Mouse (Mus musculus) forebrain, embryonic 11.5 days (tissue): ENCODE measurements at regions not wholly inside any gene's neighbourhood (a gene's known extent, or its start where the extent isn't known, plus 50 kb on each side); places are given as distances from the start of the nearest gene placed in this dataset.

Experiments
- ATAC-seq: fragments of 200-750 bp; cut with Nextera tagmentation; replicated peaks from 2 replicates; pipeline ENCODE4 v1.8.0; 2017; ENCODE audit warnings: moderate TSS enrichment; ENCODE audit not compliant: low FRiP score
- DNase-seq: peaks from one replicate; pipeline ENCODE4 v3.0.0-alpha.2; 2017; ENCODE audit warnings: low spot score
- H3K27ac ChIP-seq: fragments of 300-500 bp; sonication (generic); 2 replicates; pipeline ENCODE4 v1.5.1; 2014; ENCODE audit warnings: low read depth, low read length
- H3K27me3 ChIP-seq: fragments of 300-500 bp; sonication (generic); 2 replicates; pipeline ENCODE4 v1.6.1; 2014; ENCODE audit warnings: mild to moderate bottlenecking, low read length, mixed read lengths; ENCODE audit not compliant: control insufficient read depth, insufficient read depth
- H3K36me3 ChIP-seq: fragments of 300-500 bp; sonication (generic); 2 replicates; pipeline ENCODE4 v1.6.1; 2014; ENCODE audit warnings: mild to moderate bottlenecking, low read length, moderate library complexity, mixed read lengths; ENCODE audit not compliant: control insufficient read depth, insufficient read depth
- H3K4me1 ChIP-seq: fragments of 300-500 bp; sonication (generic); replicated peaks from 2 replicates; pipeline ENCODE4 v1.6.1; 2014; ENCODE audit warnings: low read length, mixed read lengths; ENCODE audit not compliant: control insufficient read depth, insufficient read depth
- H3K4me2 ChIP-seq: fragments of 300-500 bp; sonication (generic); 2 replicates; pipeline ENCODE4 v1.6.1; 2014; ENCODE audit warnings: low read depth, mild to moderate bottlenecking, low read length, moderate library complexity, mixed read lengths; ENCODE audit not compliant: severe bottlenecking
- H3K4me3 ChIP-seq: fragments of 300-500 bp; sonication (generic); 2 replicates; pipeline ENCODE4 v1.5.1; 2014; ENCODE audit warnings: low read depth, low read length
- H3K9ac ChIP-seq: fragments of 300-500 bp; sonication (generic); 2 replicates; pipeline ENCODE4 v1.6.1; 2014; ENCODE audit warnings: low read length
- H3K9me3 ChIP-seq: fragments of 300-500 bp; sonication (generic); 2 replicates; pipeline ENCODE4 v1.6.1; 2016; ENCODE audit warnings: low read length, mixed read lengths; ENCODE audit not compliant: control insufficient read depth
- WGBS: fragments of 180-500 bp; shearing (Covaris S2); extraction: QIAGEN DNeasy Blood & Tissue Kit; methylation state at CpG from one replicate; pipeline ENCODE4 v1.1.7; 2014; 5-methylcytosine and 5-hydroxymethylcytosine counted together

DNA sequence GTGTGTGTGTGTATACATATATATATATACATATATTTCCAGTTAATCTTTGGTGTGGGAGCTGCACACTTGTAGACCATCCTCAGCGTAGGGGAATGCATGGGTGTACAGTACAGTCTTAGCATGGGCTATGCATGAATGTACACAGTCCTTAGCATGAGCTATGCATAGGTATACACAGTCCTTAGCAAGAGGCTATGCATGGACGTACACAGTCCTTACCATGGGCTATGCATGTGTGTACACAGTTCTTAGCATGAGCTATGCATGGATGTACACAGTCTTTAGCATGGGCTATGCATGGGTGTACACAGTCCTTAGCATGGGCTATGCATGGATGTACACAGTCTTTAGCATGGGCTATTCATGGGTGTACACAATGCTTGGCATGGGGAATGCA, 70.5 kb downstream of the Rchy1 start:
- H3K36me3 ChIP-seq, result no peaks in the 10 kb centered on the region
- no peak overlapping the region for H3K27ac ChIP-seq
- ATAC-seq (0 out of 2 replicates have a peak, but pooled peaks have one; percentile 27), DNase-seq (no peak)
- no peak overlapping the region for H3K4me2 ChIP-seq
- H3K9me3 ChIP-seq, result no peaks in the 10 kb centered on the region
- 88% methylated on average over 2 of the region's 2 CpGs for WGBS
- no peak overlapping the region for H3K9ac ChIP-seq
- no peak overlapping the region for H3K4me3 ChIP-seq
- H3K27me3 ChIP-seq, result no peaks in the 10 kb centered on the region
- H3K4me1 ChIP-seq, result no peaks in the 10 kb centered on the region

DNA sequence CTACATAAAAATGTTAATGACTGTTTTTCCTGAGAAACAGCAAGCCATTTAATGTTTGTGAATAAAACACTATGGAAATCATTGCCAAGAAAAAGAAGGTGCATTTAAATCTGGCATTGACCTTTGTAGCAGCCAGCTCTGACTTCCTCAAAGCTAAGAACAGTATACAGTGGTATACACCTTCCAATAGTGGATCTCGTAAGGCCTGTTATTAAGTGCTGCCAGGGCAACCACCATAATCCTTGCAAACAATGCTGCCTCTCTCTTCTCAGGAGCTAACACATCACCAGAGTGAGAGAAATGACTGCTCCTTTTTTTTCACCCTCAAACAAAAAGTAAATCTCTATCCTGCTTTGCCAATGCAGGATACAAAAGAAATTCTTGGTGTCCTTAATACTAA, 81.1 kb downstream of the Rchy1 start:
- H3K9me3 ChIP-seq, result no peaks in the 10 kb centered on the region; the same call in 1 of the 2 replicates
- no peak for DNase-seq
- H3K27ac ChIP-seq, result no peak overlapping the region
- H3K4me1 ChIP-seq, result no peaks in the 10 kb centered on the region
- no peak overlapping the region for H3K4me3 ChIP-seq
- no peaks in the 10 kb centered on the region for H3K27me3 ChIP-seq
- no peaks in the 10 kb centered on the region for H3K36me3 ChIP-seq
- H3K4me2 ChIP-seq, result no peak overlapping the region
- WGBS, result 66% methylated on average over 1 of the region's 1 CpGs
- ATAC-seq, result no peak
- no peak overlapping the region for H3K9ac ChIP-seq

DNA sequence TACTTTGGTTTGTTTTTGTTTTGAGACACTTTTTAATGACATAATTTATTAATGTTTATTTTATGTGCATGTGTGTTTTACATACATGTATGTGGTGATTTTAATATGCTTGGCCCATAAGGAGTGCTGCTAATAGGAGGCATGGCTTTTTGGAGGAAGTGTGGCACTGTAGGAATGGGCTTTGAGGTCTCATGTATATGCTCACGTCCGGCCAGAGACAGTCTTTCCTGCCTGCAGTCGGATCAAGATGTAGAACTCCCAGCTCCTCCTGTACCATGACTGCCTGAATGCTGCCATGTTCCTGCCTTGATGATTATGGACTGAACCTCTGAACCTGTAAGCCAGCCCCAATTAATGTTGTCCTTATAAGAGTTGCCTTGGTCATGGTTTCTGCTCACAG, 82.6 kb downstream of the Rchy1 start:
- no peaks in the 10 kb centered on the region; the same call in 1 of the 2 replicates for H3K9me3 ChIP-seq
- DNase-seq (no peak), ATAC-seq (no peak)
- no peaks in the 10 kb centered on the region for H3K36me3 ChIP-seq
- no peak overlapping the region for H3K4me2 ChIP-seq
- no peak overlapping the region for H3K9ac ChIP-seq
- H3K27me3 ChIP-seq, result no peaks in the 10 kb centered on the region
- 96% methylated on average over 3 of the region's 3 CpGs for WGBS
- no peak overlapping the region for H3K4me3 ChIP-seq
- H3K27ac ChIP-seq, result no peak overlapping the region
- H3K4me1 ChIP-seq, result no peaks in the 10 kb centered on the region

DNA sequence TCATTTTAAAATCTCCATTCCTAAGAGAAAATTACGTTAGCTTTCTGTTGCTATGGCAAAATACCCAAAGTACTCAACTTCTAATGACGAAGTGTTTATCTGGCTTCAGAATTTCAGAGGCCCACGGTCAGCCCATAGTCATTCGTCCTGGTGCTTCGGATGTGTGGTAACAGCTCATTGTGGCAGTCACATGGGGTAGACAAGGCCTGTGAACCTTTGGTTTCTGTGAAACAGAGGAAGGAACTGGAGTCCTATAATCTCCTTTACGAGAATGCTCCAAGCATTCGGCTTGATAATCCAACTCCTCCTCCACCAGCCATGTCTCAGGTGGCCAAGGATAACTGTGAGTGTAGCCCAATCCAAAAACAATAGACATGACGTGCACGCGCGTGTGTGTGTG, 84.2 kb downstream of the Rchy1 start:
- no peaks in the 10 kb centered on the region for H3K27me3 ChIP-seq
- no peak overlapping the region for H3K4me2 ChIP-seq
- H3K4me3 ChIP-seq, result no peak overlapping the region
- H3K4me1 ChIP-seq, result no peaks in the 10 kb centered on the region
- 93% methylated on average over 11 of the region's 11 CpGs for WGBS
- DNase-seq (no peak), ATAC-seq (no peak)
- no peaks in the 10 kb centered on the region for H3K36me3 ChIP-seq
- no peaks in the 10 kb centered on the region; the same call in 1 of the 2 replicates for H3K9me3 ChIP-seq
- no peak overlapping the region for H3K9ac ChIP-seq
- H3K27ac ChIP-seq, result no peak overlapping the region

DNA sequence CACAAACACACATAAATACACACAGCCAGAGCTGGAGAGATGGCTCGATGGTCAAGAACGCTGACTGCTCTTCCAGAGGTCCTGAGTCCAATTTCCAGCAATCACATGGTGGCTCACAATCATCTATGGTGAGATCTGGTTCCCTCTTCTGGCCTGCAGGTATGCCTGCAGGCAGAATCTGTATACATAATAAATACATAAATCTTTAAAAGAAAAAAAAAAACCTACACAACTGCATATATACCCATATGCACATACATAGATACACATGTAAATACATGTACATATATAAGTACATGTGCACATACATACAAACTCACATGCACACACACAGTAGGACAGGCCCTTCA, 86.2 kb downstream of the Rchy1 start:
- no peak for ATAC-seq
- 81% methylated on average over 2 of the region's 2 CpGs for WGBS

DNA sequence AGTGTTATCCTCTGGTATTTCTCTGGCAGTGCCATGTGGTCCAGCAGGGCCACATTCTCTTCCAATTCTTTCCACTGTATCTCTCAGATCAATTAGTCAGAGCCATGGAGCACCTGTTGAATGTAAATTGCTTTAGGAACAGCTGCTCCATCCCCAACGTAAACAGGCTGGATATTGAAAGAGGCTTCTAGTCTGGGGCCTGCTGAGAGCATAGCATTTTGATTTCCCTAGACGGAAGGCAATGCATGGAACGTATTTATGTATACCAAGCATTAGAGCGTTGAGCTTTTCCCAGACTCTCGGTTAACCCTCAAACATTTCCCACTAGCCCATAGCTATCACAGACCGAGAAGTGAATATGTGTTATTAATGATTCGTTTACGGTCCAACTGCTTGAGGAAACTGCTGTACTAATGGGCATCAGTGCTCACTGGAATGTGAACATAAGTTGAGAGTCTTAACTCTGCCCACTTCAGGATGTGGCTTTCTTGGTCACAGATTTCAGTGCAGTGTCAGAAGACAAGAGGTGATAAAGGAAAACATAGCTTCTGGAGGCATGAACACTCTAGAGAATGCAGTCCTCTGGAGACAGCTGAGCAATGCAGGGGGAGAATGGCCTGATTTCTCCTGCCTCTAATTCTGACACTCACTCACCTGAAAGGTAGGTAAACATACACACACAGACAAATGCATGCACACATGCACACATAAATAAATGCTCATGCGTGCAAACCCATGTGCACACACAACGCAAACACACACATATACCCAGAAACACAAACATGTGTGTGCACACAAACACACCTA, 86.8 kb downstream of the Rchy1 start:
- H3K4me1 ChIP-seq, result no peaks in the 10 kb centered on the region
- ATAC-seq (no peak), DNase-seq (no peak)
- H3K9me3 ChIP-seq, result no peaks in the 10 kb centered on the region
- no peak overlapping the region for H3K27ac ChIP-seq
- H3K9ac ChIP-seq, result no peak overlapping the region
- H3K36me3 ChIP-seq, result no peaks in the 10 kb centered on the region
- no peak overlapping the region for H3K4me2 ChIP-seq
- H3K4me3 ChIP-seq, result no peak overlapping the region
- no peaks in the 10 kb centered on the region for H3K27me3 ChIP-seq
- 77% methylated on average over 10 of the region's 10 CpGs for WGBS

More for the DNA sequence above, 86.2 kb downstream of the Rchy1 start:
- no peaks in the 10 kb centered on the region for H3K36me3 ChIP-seq
- no peak overlapping the region for H3K4me2 ChIP-seq
- H3K27me3 ChIP-seq, result no peaks in the 10 kb centered on the region
- no peak overlapping the region for H3K4me3 ChIP-seq
- H3K9ac ChIP-seq, result no peak overlapping the region
- no peaks in the 10 kb centered on the region for H3K4me1 ChIP-seq
- no peak overlapping the region for H3K27ac ChIP-seq
- DNase-seq, result no peak
- no peaks in the 10 kb centered on the region for H3K9me3 ChIP-seq

DNA sequence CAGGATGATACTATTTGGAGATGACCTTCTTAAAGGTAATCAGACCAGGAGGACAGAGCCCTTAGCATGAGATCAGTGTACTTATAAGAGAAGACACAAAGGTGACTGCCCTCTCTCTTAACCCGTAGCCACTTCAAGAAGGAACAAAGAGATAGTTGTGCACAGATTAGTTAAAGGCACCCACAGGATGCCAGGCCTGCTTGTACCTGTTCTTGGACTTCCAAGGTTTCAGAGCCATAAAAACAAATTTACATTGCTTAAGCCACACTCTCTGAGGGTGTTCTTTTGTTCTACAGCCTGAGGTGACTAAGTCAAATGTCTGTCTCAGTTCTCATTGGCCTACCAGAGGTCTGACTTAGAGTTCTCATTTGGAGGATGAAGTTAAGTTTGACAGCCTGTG, 90.1 kb downstream of the Rchy1 start:
- DNase-seq, result no peak
- Histone ChIP-seq H3K9me3 (no peaks in the 10 kb centered on the region), H3K27me3 (no peaks in the 10 kb centered on the region), H3K4me2 (no peak overlapping the region), H3K4me3 (no peak overlapping the region), H3K27ac (no peak overlapping the region), H3K36me3 (no peaks in the 10 kb centered on the region), H3K4me1 (no peaks in the 10 kb centered on the region), H3K9ac (no peak overlapping the region)
- WGBS, result 73% methylated on average over 1 of the region's 1 CpGs
- no peak for ATAC-seq

DNA sequence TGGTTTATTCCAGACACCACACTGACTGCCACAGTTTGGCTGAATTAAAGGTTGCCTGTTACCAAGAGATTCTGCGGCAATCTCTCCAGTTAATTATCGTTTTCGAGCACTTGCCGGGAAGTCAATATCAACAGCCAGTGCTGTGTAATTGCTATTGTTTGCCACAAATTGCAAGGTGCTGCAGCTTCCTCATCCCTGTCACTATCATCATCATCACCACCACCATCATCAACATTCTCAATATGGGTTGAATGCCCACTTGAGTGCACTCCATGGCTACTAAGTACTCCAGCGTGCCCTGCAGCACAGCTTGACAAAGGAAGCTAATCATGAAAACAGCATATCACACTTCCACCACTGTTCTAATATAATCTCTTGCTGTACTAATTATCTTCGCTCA, 93.1 kb downstream of the Rchy1 start:
- Histone ChIP-seq H3K9me3 (no peaks in the 10 kb centered on the region), H3K4me2 (no peak overlapping the region), H3K27me3 (no peaks in the 10 kb centered on the region), H3K27ac (no peak overlapping the region), H3K9ac (no peak overlapping the region), H3K36me3 (no peaks in the 10 kb centered on the region), H3K4me1 (no peaks in the 10 kb centered on the region), H3K4me3 (no peak overlapping the region)
- DNase-seq (no peak), ATAC-seq (no peak)
- WGBS, result 88% methylated on average over 6 of the region's 6 CpGs

DNA sequence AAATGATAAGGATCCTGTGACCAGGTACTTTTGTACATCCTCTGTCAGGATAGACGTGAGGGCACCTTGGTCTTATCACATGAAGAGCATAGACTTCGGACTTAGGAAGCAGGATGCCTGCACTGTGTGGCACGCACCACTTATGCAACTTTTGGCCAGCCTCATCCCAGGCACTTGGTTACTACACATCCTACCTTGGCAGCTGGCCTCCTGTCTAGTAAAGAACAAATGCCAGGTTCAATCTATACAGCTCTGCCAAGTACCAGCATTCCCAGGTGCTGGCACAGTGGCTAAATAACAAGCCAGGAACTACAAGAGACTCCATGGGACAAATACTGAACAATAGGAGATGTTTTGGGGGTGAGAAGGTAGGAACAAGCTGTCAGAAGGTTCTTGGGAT, 96.7 kb downstream of the Rchy1 start:
- DNase-seq (no peak), ATAC-seq (no peak)
- H3K27ac ChIP-seq, result no peak overlapping the region
- no peaks in the 10 kb centered on the region for H3K9me3 ChIP-seq
- no peak overlapping the region for H3K4me2 ChIP-seq
- 84% methylated on average over 3 of the region's 3 CpGs for WGBS
- no peak overlapping the region for H3K9ac ChIP-seq
- H3K4me3 ChIP-seq, result no peak overlapping the region
- H3K27me3 ChIP-seq, result no peaks in the 10 kb centered on the region
- H3K36me3 ChIP-seq, result no peaks in the 10 kb centered on the region
- H3K4me1 ChIP-seq, result no peaks in the 10 kb centered on the region
